Mouse (Mus musculus): ENCODE results near the gene Wfdc15a. TPM values are rescaled to one million over a fixed set of nuclear protein-coding genes. Genes with fewer than 3 reads are reported as not detected.

Gene Wfdc15a
- polyA plus RNA-seq (2012; fragmentation: generic; extraction: Trizol), result 0.76 TPM
- long read RNA-seq, experiment 1, result 0 reads
- long read RNA-seq, experiment 2, result 0 reads

DNA sequence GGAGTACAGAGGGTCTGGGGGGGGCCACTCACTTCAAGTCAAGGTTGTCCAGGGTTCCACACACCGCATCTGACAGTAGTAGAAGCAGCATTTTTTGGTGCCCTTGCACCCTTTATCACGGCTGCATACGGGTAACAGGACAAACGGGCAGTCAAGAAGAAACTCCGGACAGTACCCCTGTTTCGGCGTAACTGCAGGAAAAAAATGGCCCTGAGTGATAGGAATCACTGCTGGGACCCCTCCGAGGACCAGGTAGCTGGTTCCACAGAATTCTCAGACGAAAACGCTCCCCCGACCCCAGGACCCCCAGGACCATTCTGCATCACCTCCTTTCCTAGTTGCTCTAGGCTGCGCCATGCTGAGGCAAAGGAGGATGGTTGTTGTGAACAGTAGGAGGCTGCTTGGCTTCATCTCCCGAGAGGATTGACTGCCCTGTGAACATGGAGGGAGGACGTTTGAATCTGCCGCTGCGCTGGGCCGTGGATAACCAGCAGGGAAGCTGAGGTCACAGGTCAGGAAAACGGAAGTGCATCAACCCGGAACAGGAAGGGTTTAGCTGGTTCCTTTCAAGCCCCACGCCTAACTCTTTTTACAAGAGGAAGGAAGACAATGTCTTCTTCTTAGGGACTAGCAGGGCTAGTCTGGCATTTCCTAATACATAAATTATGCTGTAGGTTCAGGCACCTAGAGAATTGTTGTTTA, at the start of gene Wfdc15a:
Gene Wfdc15a, minus strand, starts transcription at position 505 of the 702 bp plus-strand sequence.
- Histone ChIP-seq H3K4me3 (ENCODE audit: insufficient read depth, poor library complexity, severe bottlenecking) (no peak within 1 kb of the TSS), H3K79me2 (ENCODE audit: control insufficient read depth, insufficient read depth) (no peaks in the 10 kb centered on the region), H3K36me3 (ENCODE audit: control insufficient read depth, insufficient read depth) (no peaks in the 10 kb centered on the region), H3K27me3 (ENCODE audit: control insufficient read depth, insufficient read depth, insufficient read length) (peaks cover 23% of the 10 kb centered on the region), H3ac (ENCODE audit: control insufficient read depth, insufficient read length, low read depth) (no peak within 1 kb of the TSS), H3K79me3 (ENCODE audit: low read depth) (no peaks in the 10 kb centered on the region)
- TF ChIP-seq CEBPB (IDR thresholded peaks at IDR 0.05; ENCODE audit: low read depth), result no peak
- no peak for TF ChIP-seq FOSL1 (IDR thresholded peaks at IDR 0.05; ENCODE audit: insufficient read depth, low read length, poor library complexity, severe bottlenecking)
- no peak for TF ChIP-seq USF1 (IDR thresholded peaks at IDR 0.05; ENCODE audit: low read depth)
- no peak for TF ChIP-seq MYOD1 (IDR thresholded peaks at IDR 0.05; ENCODE audit: control insufficient read depth, insufficient read length, low read depth)
- TF ChIP-seq CTCF (IDR thresholded peaks at IDR 0.05; ENCODE audit: control insufficient read depth, insufficient read depth, insufficient read length), result no peak
- TF ChIP-seq MAX (IDR thresholded peaks at IDR 0.05), result no peak
- no peak for TF ChIP-seq MYOG (IDR thresholded peaks at IDR 0.05; ENCODE audit: control insufficient read depth, extremely low read depth, insufficient read length)

DNA sequence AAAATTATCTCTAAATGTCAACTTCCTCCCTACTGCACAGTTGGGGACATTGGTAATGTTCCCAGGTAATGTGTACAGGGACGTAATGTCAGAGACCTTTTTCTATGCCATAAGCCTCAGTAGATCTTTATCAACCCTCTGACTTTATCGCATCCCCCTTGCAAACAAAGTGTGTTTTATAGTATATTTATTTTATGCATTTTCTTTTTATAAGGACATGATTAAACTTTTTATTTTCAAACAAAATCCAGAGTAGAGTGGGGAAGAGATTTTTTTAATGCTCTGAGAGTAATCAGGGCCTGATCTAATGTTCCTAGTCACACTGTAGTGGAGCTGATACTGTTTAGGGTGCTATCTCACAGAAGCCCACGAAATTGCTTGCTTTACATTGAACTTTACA, 38.4 kb upstream of the Wfdc15a start, which contains the start of gene Svs2:
Gene Svs2, minus strand, starts transcription at position 101 of the 400 bp plus-strand sequence.
- Histone ChIP-seq H3ac (ENCODE audit: control insufficient read depth, insufficient read length, low read depth) (no peak within 1 kb of the TSS), H3K36me3 (ENCODE audit: control insufficient read depth, insufficient read depth) (no peaks in the 10 kb centered on the region), H3K79me2 (ENCODE audit: control insufficient read depth, insufficient read depth) (no peaks in the 10 kb centered on the region), H3K4me3 (ENCODE audit: insufficient read depth, poor library complexity, severe bottlenecking) (no peak within 1 kb of the TSS), H3K27me3 (ENCODE audit: control insufficient read depth, insufficient read depth, insufficient read length) (peaks cover 11% of the 10 kb centered on the region), H3K79me3 (ENCODE audit: low read depth) (no peaks in the 10 kb centered on the region)
- TF ChIP-seq MYOD1 (IDR thresholded peaks at IDR 0.05; ENCODE audit: control insufficient read depth, insufficient read length, low read depth) (no peak), MAX (IDR thresholded peaks at IDR 0.05) (no peak), MYOG (IDR thresholded peaks at IDR 0.05; ENCODE audit: control insufficient read depth, extremely low read depth, insufficient read length) (no peak), CTCF (IDR thresholded peaks at IDR 0.05; ENCODE audit: control insufficient read depth, insufficient read depth, insufficient read length) (no peak), CEBPB (IDR thresholded peaks at IDR 0.05; ENCODE audit: low read depth) (no peak), FOSL1 (IDR thresholded peaks at IDR 0.05; ENCODE audit: insufficient read depth, low read length, poor library complexity, severe bottlenecking) (no peak), USF1 (IDR thresholded peaks at IDR 0.05; ENCODE audit: low read depth) (no peak)

DNA sequence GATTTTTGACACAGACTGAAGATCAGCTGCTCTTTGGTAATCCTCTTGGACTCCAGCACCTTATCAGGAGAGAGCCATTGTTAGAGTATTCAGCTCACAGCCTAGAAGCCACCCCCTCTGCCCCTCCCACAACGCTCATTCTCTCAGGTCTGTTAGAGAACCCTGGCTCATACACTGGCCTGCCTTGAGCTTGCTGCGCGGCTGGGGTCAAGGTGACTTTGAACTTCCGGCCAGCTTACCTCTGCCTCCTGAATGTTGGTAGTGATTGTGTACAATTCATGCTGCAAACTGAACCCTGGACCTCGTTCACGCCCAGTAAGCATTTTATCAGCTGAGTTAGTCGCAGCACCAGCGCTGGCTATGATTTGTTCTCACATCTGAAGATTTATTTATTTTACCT, 32.7 kb upstream of the Wfdc15a start:
- Histone ChIP-seq H3ac (ENCODE audit: control insufficient read depth, insufficient read length, low read depth) (no peak overlapping the region), H3K79me3 (ENCODE audit: low read depth) (no peaks in the 10 kb centered on the region)

DNA sequence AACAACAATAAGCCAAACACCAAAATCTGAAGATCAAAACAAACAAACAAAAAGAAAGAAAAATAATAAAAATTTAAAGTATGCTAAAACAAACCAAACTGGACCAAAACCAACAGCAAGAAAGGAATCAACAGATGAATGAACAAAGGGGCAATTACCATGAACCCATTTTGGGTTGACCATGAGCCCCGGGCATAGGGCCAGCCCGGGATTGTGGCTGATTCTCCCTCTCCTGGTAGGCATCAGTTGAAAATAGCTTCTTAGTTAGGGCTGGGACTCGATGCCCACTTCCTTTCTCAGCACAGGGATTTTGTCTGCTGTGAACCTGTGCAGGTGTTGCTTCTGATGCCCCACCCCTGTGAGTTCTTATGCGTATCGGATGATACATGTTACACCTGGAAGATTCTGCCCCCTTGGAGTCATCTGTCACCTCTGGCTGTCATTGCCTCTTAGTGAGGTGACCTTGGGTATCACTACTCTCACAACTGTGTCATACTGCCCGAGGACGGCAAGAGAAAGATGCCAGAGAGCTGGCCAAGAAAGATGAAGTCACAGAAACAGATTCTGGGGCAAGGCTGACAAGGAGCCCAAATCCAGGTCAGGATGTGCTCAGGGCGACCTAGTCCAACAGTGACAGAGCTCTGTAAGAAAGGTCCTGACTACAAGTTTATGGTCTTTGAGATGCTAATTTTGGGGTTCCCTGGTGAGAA, 28.6 kb upstream of the Wfdc15a start:
- H3K79me3 ChIP-seq (ENCODE audit: low read depth), result no peaks in the 10 kb centered on the region
- no peak overlapping the region for H3ac ChIP-seq (ENCODE audit: control insufficient read depth, insufficient read length, low read depth)
- H3K27me3 ChIP-seq (ENCODE audit: control insufficient read depth, insufficient read depth, insufficient read length), result peaks cover 8% of the 10 kb centered on the region
- no peak overlapping the region for H3K4me3 ChIP-seq (ENCODE audit: insufficient read depth, poor library complexity, severe bottlenecking)
- TF ChIP-seq CTCF (IDR thresholded peaks at IDR 0.05; ENCODE audit: control insufficient read depth, insufficient read depth, insufficient read length), result no peak
- no peak for TF ChIP-seq MYOG (IDR thresholded peaks at IDR 0.05; ENCODE audit: control insufficient read depth, extremely low read depth, insufficient read length)
- no peak for TF ChIP-seq FOSL1 (IDR thresholded peaks at IDR 0.05; ENCODE audit: insufficient read depth, low read length, poor library complexity, severe bottlenecking)
- TF ChIP-seq MAX (IDR thresholded peaks at IDR 0.05), result no peak
- no peak for TF ChIP-seq CEBPB (IDR thresholded peaks at IDR 0.05; ENCODE audit: low read depth)
- H3K79me2 ChIP-seq (ENCODE audit: control insufficient read depth, insufficient read depth), result no peaks in the 10 kb centered on the region
- H3K36me3 ChIP-seq (ENCODE audit: control insufficient read depth, insufficient read depth), result no peaks in the 10 kb centered on the region

More for the DNA sequence above, 32.7 kb upstream of the Wfdc15a start:
- Histone ChIP-seq H3K79me2 (ENCODE audit: control insufficient read depth, insufficient read depth) (no peaks in the 10 kb centered on the region), H3K4me3 (ENCODE audit: insufficient read depth, poor library complexity, severe bottlenecking) (no peak overlapping the region), H3K36me3 (ENCODE audit: control insufficient read depth, insufficient read depth) (no peaks in the 10 kb centered on the region), H3K27me3 (ENCODE audit: control insufficient read depth, insufficient read depth, insufficient read length) (peaks cover 12% of the 10 kb centered on the region)
- TF ChIP-seq USF1 (IDR thresholded peaks at IDR 0.05; ENCODE audit: low read depth) (no peak), FOSL1 (IDR thresholded peaks at IDR 0.05; ENCODE audit: insufficient read depth, low read length, poor library complexity, severe bottlenecking) (no peak), CEBPB (IDR thresholded peaks at IDR 0.05; ENCODE audit: low read depth) (no peak), MYOD1 (IDR thresholded peaks at IDR 0.05; ENCODE audit: control insufficient read depth, insufficient read length, low read depth) (no peak), MAX (IDR thresholded peaks at IDR 0.05) (no peak)

DNA sequence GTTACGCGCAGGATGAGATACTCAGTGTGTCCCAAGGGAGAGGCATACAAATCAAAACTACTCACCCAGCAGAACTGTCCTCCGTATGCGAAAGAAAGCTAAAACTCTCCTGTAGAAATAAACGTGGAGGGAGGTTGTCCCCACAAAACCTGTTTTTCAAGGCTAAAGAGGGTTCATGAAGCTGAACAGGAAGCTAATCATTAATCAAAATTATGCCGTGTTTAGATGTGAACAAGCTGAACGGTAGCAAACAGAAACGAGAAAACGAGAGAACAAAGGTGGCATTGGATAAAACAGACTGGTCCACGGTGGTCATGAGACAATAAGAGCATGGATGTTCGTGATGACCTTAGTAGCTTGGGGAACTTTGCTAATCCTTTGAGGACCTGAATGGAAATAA, 21.6 kb upstream of the Wfdc15a start, which contains the start of gene Wfdc15b:
Gene Wfdc15b, minus strand, starts transcription at position 139 of the 400 bp plus-strand sequence.
- Histone ChIP-seq H3ac (ENCODE audit: control insufficient read depth, insufficient read length, low read depth) (no peak within 1 kb of the TSS), H3K79me3 (ENCODE audit: low read depth) (no peaks in the 10 kb centered on the region), H3K36me3 (ENCODE audit: control insufficient read depth, insufficient read depth) (no peaks in the 10 kb centered on the region), H3K79me2 (ENCODE audit: control insufficient read depth, insufficient read depth) (no peaks in the 10 kb centered on the region), H3K27me3 (ENCODE audit: control insufficient read depth, insufficient read depth, insufficient read length) (peaks cover 41% of the 10 kb centered on the region), H3K4me3 (ENCODE audit: insufficient read depth, poor library complexity, severe bottlenecking) (no peak within 1 kb of the TSS)
- TF ChIP-seq MAX (IDR thresholded peaks at IDR 0.05) (no peak), USF1 (IDR thresholded peaks at IDR 0.05; ENCODE audit: low read depth) (no peak), CTCF (IDR thresholded peaks at IDR 0.05; ENCODE audit: control insufficient read depth, insufficient read depth, insufficient read length) (no peak), CEBPB (IDR thresholded peaks at IDR 0.05; ENCODE audit: low read depth) (no peak), MYOD1 (IDR thresholded peaks at IDR 0.05; ENCODE audit: control insufficient read depth, insufficient read length, low read depth) (no peak), MYOG (IDR thresholded peaks at IDR 0.05; ENCODE audit: control insufficient read depth, extremely low read depth, insufficient read length) (no peak), FOSL1 (IDR thresholded peaks at IDR 0.05; ENCODE audit: insufficient read depth, low read length, poor library complexity, severe bottlenecking) (no peak)

Data from C2C12 (cell line).